Mouse (Mus musculus) kidney, embryonic 16.5 days (tissue): ENCODE data around the gene Catsper4. TPM values are rescaled to one million over a fixed set of nuclear protein-coding genes. Genes with fewer than 3 reads are reported as not detected.
A peak's percentile ranks its signal among the peaks of the same experiment; 100 is the strongest.

Experiments used
- ATAC-seq: fragments of 200-750 bp; cut with Nextera tagmentation; 2 replicates; pipeline ENCODE4 v1.8.0; 2017; ENCODE audit warnings: moderate TSS enrichment; ENCODE audit not compliant: low FRiP score, low TSS enrichment
- H3K27ac ChIP-seq: fragments of 300-500 bp; sonication (generic); 2 replicates; pipeline ENCODE4 v1.5.1; 2014; ENCODE audit warnings: low read length
- H3K27me3 ChIP-seq: fragments of 300-500 bp; sonication (generic); 2 replicates; pipeline ENCODE4 v1.6.1; 2014; ENCODE audit warnings: low read length, control low read depth, mixed read lengths; ENCODE audit not compliant: insufficient read depth
- H3K36me3 ChIP-seq: fragments of 300-500 bp; sonication (generic); 2 replicates; pipeline ENCODE4 v1.6.1; 2014; ENCODE audit warnings: low read length, control low read depth, mixed read lengths; ENCODE audit not compliant: insufficient read depth
- H3K4me1 ChIP-seq: fragments of 300-500 bp; sonication (generic); 2 replicates; pipeline ENCODE4 v1.6.1; 2014; ENCODE audit warnings: low read length, control low read depth, mixed read lengths; ENCODE audit not compliant: insufficient read depth
- H3K4me2 ChIP-seq: fragments of 300-500 bp; sonication (generic); replicated peaks from 2 replicates; pipeline ENCODE4 v1.6.1; 2014; ENCODE audit warnings: low read depth, low read length
- H3K4me3 ChIP-seq: fragments of 300-500 bp; sonication (generic); 2 replicates; pipeline ENCODE4 v1.5.1; 2014; ENCODE audit warnings: mild to moderate bottlenecking, low read length
- H3K9ac ChIP-seq: fragments of 300-500 bp; sonication (generic); replicated peaks from 2 replicates; pipeline ENCODE4 v1.6.1; 2014; ENCODE audit warnings: low read length
- H3K9me3 ChIP-seq: fragments of 300-500 bp; sonication (generic); 2 replicates; pipeline ENCODE4 v1.6.1; 2016; ENCODE audit warnings: low read length, control low read depth
- WGBS: fragments of 180-500 bp; shearing (Covaris S2); extraction: QIAGEN DNeasy Blood & Tissue Kit; methylation state at CpG from one replicate; pipeline ENCODE4 v1.1.7; 2014; 5-methylcytosine and 5-hydroxymethylcytosine counted together
- polyA plus RNA-seq: library from polyadenylated mRNA; unstranded; fragments of >200 nt; fragmentation: Nextera tagmentation; extraction: Ambion mirVana; gene quantifications from 2 replicates; pipeline ENCODE4 v1.2.1, GENCODE M21; 2015

Catsper4 gene
- polyA plus RNA-seq, 1 experiment from 2014 or later, result 0.35 TPM

DNA sequence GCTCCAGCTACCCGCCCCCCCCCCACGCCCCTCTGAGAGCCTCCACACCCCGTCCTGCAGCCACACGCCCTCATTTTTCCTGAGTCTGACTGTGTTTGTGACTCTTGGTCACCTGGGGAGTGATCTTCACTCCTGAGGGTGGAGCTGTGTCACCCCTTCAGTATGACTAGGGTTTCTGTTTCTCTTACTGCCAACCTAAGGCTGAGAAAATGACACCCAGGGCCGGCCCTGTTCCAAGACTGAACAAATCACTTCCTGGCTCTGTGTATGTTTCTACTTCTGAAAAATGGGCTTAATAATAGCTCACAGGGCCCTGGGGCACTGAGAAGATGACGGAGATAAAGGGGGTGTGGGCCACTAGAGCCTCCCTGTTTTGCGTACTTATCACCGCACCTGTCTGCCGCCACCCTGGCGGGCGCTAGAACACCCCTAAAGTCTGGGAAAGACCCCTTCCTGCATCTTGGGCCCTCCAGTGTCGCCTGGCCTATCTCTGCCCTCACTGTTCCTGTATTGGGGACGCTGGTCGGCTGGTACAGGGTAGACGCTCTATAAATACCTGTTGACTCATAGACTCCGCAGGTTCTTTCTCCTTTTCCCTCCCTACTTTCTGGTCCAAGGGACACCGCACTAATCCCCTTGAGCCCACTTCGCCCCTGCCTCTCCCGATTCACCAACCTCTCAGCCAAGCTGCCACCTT lies 10.5 kb upstream of the Catsper4 start:
- peak overlapping the region; percentile 43 for H3K4me3 ChIP-seq
- H3K27me3 ChIP-seq, result peaks cover 4% of the 10 kb centered on the region; the same call in 1 of the 2 replicates
- no peaks in the 10 kb centered on the region for H3K36me3 ChIP-seq
- peak overlapping the region; percentile 55 for H3K27ac ChIP-seq
- H3K4me1 ChIP-seq, result peaks cover 18% of the 10 kb centered on the region
- WGBS, result 27% methylated on average over 19 of the region's 19 CpGs
- H3K4me2 ChIP-seq, result peak overlapping the region; percentile 55
- peak; percentile 47 for ATAC-seq
- H3K9me3 ChIP-seq, result no peaks in the 10 kb centered on the region
- peak overlapping the region; percentile 62 for H3K9ac ChIP-seq

GRCm38 (mm10) chr4:134234876-134235275 lies 7.7 kb upstream of the Catsper4 start:
- peaks cover 18% of the 10 kb centered on the region for H3K4me1 ChIP-seq
- no peak overlapping the region for H3K4me3 ChIP-seq
- H3K9ac ChIP-seq, result no peak overlapping the region
- no peak for ATAC-seq
- peaks cover 4% of the 10 kb centered on the region; the same call in 1 of the 2 replicates for H3K27me3 ChIP-seq
- no peaks in the 10 kb centered on the region for H3K9me3 ChIP-seq
- H3K27ac ChIP-seq, result no peak overlapping the region
- no peak overlapping the region for H3K4me2 ChIP-seq
- WGBS, result 77% methylated on average over 5 of the region's 5 CpGs
- no peaks in the 10 kb centered on the region for H3K36me3 ChIP-seq

DNA sequence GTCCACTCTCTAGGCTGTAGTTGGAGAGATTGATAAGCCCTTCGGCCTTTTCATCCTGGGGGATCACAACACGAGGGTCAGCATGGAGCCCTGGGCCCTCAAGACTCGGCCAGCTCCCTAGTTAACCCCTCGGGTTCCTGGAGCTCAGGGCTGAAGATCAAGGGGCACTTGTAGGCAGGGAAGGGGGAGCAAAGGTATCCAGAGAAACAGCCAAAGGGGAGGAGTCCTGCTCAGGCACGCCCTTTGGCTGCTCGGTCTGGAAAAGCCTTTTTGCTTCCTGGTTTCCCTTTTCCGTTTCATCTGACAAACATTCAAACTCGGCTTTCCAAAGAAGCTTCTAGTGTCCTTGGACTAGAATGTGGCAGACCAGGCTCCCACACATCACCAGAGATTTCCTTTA lies 3.2 kb upstream of the Catsper4 start:
- Histone ChIP-seq H3K36me3 (no peaks in the 10 kb centered on the region), H3K4me3 (no peak overlapping the region), H3K27ac (no peak overlapping the region), H3K4me2 (no peak overlapping the region), H3K4me1 (peaks cover 8% of the 10 kb centered on the region; the same call in 1 of the 2 replicates), H3K9ac (no peak overlapping the region), H3K9me3 (no peaks in the 10 kb centered on the region), H3K27me3 (no peaks in the 10 kb centered on the region)
- 25% methylated on average over 8 of the region's 8 CpGs for WGBS
- ATAC-seq, result no peak

- Histone ChIP-seq H3K9me3 (no peaks in the 10 kb centered on the region), H3K9ac (0 out of 2 replicates have a peak overlapping the region, but pooled peaks have one; percentile 48), H3K36me3 (no peaks in the 10 kb centered on the region), H3K27ac (peak overlapping the region; percentile 91), H3K27me3 (no peaks in the 10 kb centered on the region), H3K4me1 (peaks cover 17% of the 10 kb centered on the region), H3K4me2 (no peak overlapping the region), H3K4me3 (no peak overlapping the region)
- WGBS, result 45% methylated on average over 11 of the region's 11 CpGs
- ATAC-seq, result peak; percentile 72
Measured at GRCm38 (mm10) chr4:134222793-134223600, 4.2 kb downstream of the Catsper4 start.

- Histone ChIP-seq H3K36me3 (no peaks in the 10 kb centered on the region), H3K27ac (peak overlapping the region; percentile 56), H3K4me3 (no peak overlapping the region), H3K9me3 (no peaks in the 10 kb centered on the region), H3K27me3 (no peaks in the 10 kb centered on the region), H3K9ac (no peak overlapping the region), H3K4me2 (no peak overlapping the region), H3K4me1 (peaks cover 7% of the 10 kb centered on the region; the same call in 1 of the 2 replicates)
- ATAC-seq, result 0 out of 2 replicates have a peak, but pooled peaks have one; percentile 27
- WGBS, result 12% methylated on average over 6 of the region's 6 CpGs
Measured at GRCm38 (mm10) chr4:134206488-134207053, 20.6 kb downstream of the Catsper4 start.

GRCm38 (mm10) chr4:134203340-134203896 lies 23.8 kb downstream of the Catsper4 start:
- Histone ChIP-seq H3K36me3 (no peaks in the 10 kb centered on the region), H3K27ac (no peak overlapping the region), H3K4me2 (no peak overlapping the region), H3K4me1 (peaks cover 7% of the 10 kb centered on the region; the same call in 1 of the 2 replicates), H3K9me3 (no peaks in the 10 kb centered on the region), H3K9ac (no peak overlapping the region), H3K27me3 (no peaks in the 10 kb centered on the region), H3K4me3 (no peak overlapping the region)
- 67% methylated on average over 17 of the region's 17 CpGs for WGBS
- no peak for ATAC-seq

GRCm38 (mm10) chr4:134202904-134203303 lies 24.3 kb downstream of the Catsper4 start, which contains the start of gene Gm7534:
Gene Gm7534, minus strand, starts transcription at chr4:134203004.
- Histone ChIP-seq H3K27me3 (no peaks in the 10 kb centered on the region), H3K27ac (no peak within 1 kb of the TSS), H3K9me3 (no peaks in the 10 kb centered on the region), H3K4me1 (peaks cover 7% of the 10 kb centered on the region; the same call in 1 of the 2 replicates), H3K9ac (no peak within 1 kb of the TSS), H3K36me3 (no peaks in the 10 kb centered on the region), H3K4me3 (no peak within 1 kb of the TSS), H3K4me2 (no peak within 1 kb of the TSS)
- 96% methylated on average over 4 of the region's 4 CpGs for WGBS
- no peak for ATAC-seq

- WGBS, result 81% methylated on average over 2 of the region's 2 CpGs
- H3K4me3 ChIP-seq, result no peak overlapping the region
- no peak overlapping the region for H3K9ac ChIP-seq
- ATAC-seq, result no peak
- no peaks in the 10 kb centered on the region for H3K36me3 ChIP-seq
- no peaks in the 10 kb centered on the region for H3K27me3 ChIP-seq
- no peaks in the 10 kb centered on the region for H3K9me3 ChIP-seq
- no peak overlapping the region for H3K27ac ChIP-seq
- no peak overlapping the region for H3K4me2 ChIP-seq
- H3K4me1 ChIP-seq, result no peaks in the 10 kb centered on the region
Measured at GRCm38 (mm10) chr4:134199371-134199770, 27.8 kb downstream of the Catsper4 start.

DNA sequence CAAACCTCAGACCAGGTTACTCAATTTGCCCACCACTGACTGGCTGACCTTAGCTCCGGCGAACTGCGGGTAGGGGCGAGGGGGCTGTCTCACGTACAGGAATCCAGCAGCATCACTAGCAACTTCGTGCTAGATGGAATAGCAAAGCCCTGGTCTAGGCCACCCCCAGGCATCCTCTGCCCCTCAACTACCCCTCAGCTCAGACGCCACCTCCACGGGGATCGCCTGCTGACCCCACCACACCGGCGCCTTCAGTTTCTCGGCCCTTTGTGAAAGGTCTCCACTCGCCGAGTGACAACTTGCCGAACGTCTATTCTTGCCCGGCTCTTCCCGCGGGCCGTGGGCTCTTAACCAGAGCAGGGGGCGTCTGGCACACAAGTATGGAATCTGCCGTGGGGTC lies 40.9 kb downstream of the Catsper4 start:
- Histone ChIP-seq H3K9ac (peak overlapping the region; percentile 79), H3K4me3 (peak overlapping the region; percentile 72), H3K4me1 (peaks cover 9% of the 10 kb centered on the region), H3K4me2 (peak overlapping the region; percentile 81), H3K27ac (peak overlapping the region; percentile 39; the same call in 1 of the 2 replicates), H3K36me3 (no peaks in the 10 kb centered on the region), H3K27me3 (no peaks in the 10 kb centered on the region), H3K9me3 (no peaks in the 10 kb centered on the region)
- ATAC-seq, result peak; percentile 5; the same call in 1 of the 2 replicates
- WGBS, result 0% methylated on average over 22 of the region's 22 CpGs
